8 mouse cellular contexts compared by ENCODE assay signal in genomic region chr1:180641518-180642227, GRCm38 (mm10). TPM values are rescaled to one million over a fixed set of nuclear protein-coding genes. Genes with fewer than 3 reads are reported as not detected.
A peak's percentile ranks its signal among the peaks of the same experiment; 100 is the strongest.
DNase-seq lines count a peak whose midpoint lies in the region; TF ChIP-seq lines count a peak whose summit lies in the region.

No protein-coding gene starts in this region.

- H3K27me3 ChIP-seq in liver, adult 2 months (ENCODE audit: control insufficient read depth, insufficient read depth, low read length): no peaks in the 10 kb centered on the region

- intact Hi-C loops in heart, postnatal 25 days (cut with DNase I): loop anchor here (2.0 to 5.0 kb wide), 3 partner anchors 34 to 209 kb away; partner anchors contain the start of gene Parp1

- DNase-seq in adrenal gland, postnatal 14 days: peak; percentile 43
- no peak for DNase-seq in adrenal gland, adult (ENCODE audit: inconsistent age in 2 of 2, low spot score in 1 of 2)
- peak; percentile 39 for DNase-seq in CD4-positive helper T cell, adult 2 months (ENCODE audit: low read depth, low spot score)
- peak; percentile 52 to 53 for DNase-seq in cerebellum, postnatal 14 days
- DNase-seq in heart, postnatal 25 days (ENCODE audit: low spot score): peak; percentile 1
- no peak for DNase-seq in liver, adult 2 months (ENCODE audit: extremely low read depth, low read depth, low spot score)
- DNase-seq in neural tube, embryonic 10.5 days (ENCODE audit: extremely low spot score, low spot score): peak; percentile 75
- no peak for DNase-seq in right cerebral cortex, postnatal 36 days (ENCODE audit: low spot score in 2 of 2)

- H3K9ac ChIP-seq in liver, adult 2 months (ENCODE audit: low read depth, low read length): peak overlapping the region; percentile 98

- TF ChIP-seq POLR2A in liver, adult 2 months (IDR thresholded peaks at IDR 0.05; ENCODE audit: extremely low read depth, insufficient read depth, low read length): no peak

- 1% methylated on average over 50 of the region's 50 CpGs for WGBS in liver, adult 2 months

- H3K27ac ChIP-seq in liver, adult 2 months (replicated peaks; ENCODE audit: insufficient read depth, low read depth, low read length): peak overlapping the region; percentile 58

- H3K4me1 ChIP-seq in liver, adult 2 months (ENCODE audit: control insufficient read depth, insufficient read depth, low read length): peaks cover 3% of the 10 kb centered on the region; the same call in 1 of the 2 replicates

- H3K36me3 ChIP-seq in liver, adult 2 months (ENCODE audit: control insufficient read depth, insufficient read depth, low read length): no peaks in the 10 kb centered on the region

- peaks cover 4% of the 10 kb centered on the region; the same call in 1 of the 2 replicates for H3K79me2 ChIP-seq in liver, adult 2 months (ENCODE audit: control insufficient read depth, insufficient read depth, low read length)

- H3K4me3 ChIP-seq in liver, adult 2 months (ENCODE audit: insufficient read depth, low read depth, low read length): peak overlapping the region; percentile 98

- TF ChIP-seq CTCF in liver, adult 2 months (IDR thresholded peaks at IDR 0.05; ENCODE audit: low read depth, low read length): no peak

RNA-seq across cellular contexts. Expression of gene Lin9, which starts 0.7 kb away (rescaled TPM):
- 6.9 and 7.2 TPM in 2 replicates for total RNA-seq in adrenal gland, postnatal 14 days (2021)
- 1 to 10 TPM; 2.6 to 2.7 TPM for total RNA-seq in heart, postnatal 25 days (2021)
- 2.6 and 3.7 TPM in 2 replicates for total RNA-seq in liver, adult 2 months (2014; rRNA removed)
- polyA plus RNA-seq in liver, adult 2 months (2012; rRNA removed): 1.2 and 2.2 TPM in 2 replicates

RNA-seq across cellular contexts. Expression of gene Mixl1, which starts 55.2 kb away (rescaled TPM):
- not detected in 2 replicates for total RNA-seq in adrenal gland, postnatal 14 days (2021)
- not detected for total RNA-seq in heart, postnatal 25 days (2021)
- not detected in 2 replicates for total RNA-seq in liver, adult 2 months (2014; rRNA removed)
- not detected in 2 replicates for polyA plus RNA-seq in liver, adult 2 months (2012; rRNA removed)

Comparison
In these comparisons a context has a peak if more than half of its experiments do, and no peak if none do; other contexts are left out.
1. DNase-seq: peak in adrenal gland, postnatal 14 days (single experiment), CD4-positive helper T cell, adult 2 months (single experiment), cerebellum, postnatal 14 days (2 of 2), heart, postnatal 25 days (single experiment) and neural tube, embryonic 10.5 days (single experiment); none in adrenal gland, adult (0 of 2), liver, adult 2 months (single experiment) and right cerebral cortex, postnatal 36 days (0 of 2).